Mouse (Mus musculus) liver, adult 2 months (tissue): ENCODE measurements around the gene Wnt2.

Experiments used
- CTCF ChIP-seq: fragments of 200-500 bp; IDR thresholded peaks from 2 replicates; pipeline ENCODE4 v1.5.1; 2011; ENCODE audit warnings: low read depth, low read length, control low read depth
- POLR2A ChIP-seq: fragments of 200-500 bp; IDR thresholded peaks from 2 replicates; pipeline ENCODE4 v1.6.1; 2011; ENCODE audit warnings: low read length, control low read depth; ENCODE audit not compliant: insufficient read depth; ENCODE audit errors: extremely low read depth

GRCm38 (mm10) chr6:17974416-17974815, 56.0 kb downstream of the Wnt2 start:
- TF ChIP-seq CTCF (no peak), POLR2A (no peak)
